Mouse (Mus musculus) limb, embryonic 10.5 days (tissue): Measurements from ENCODE around the gene Trim6. TPM values are rescaled to one million over a fixed set of nuclear protein-coding genes. Genes with fewer than 3 reads are reported as not detected.
"Not testable (repeated sequence)": the region's sequence is repeated elsewhere in the genome, so short reads cannot be mapped to it uniquely, and the experiment has no call there.

Experiments used
- DNase-seq: peaks from one replicate; pipeline ENCODE4 v3.0.0-alpha.2; 2017; ENCODE audit warnings: low spot score
- H3K27ac ChIP-seq: fragments of 300-500 bp; sonication (generic); 2 replicates; pipeline ENCODE4 v1.5.1; 2016; ENCODE audit warnings: mild to moderate bottlenecking
- H3K27me3 ChIP-seq: fragments of 300-500 bp; sonication (generic); 2 replicates; pipeline ENCODE4 v1.6.1; 2016; ENCODE audit warnings: low read depth, mild to moderate bottlenecking; ENCODE audit not compliant: poor library complexity, severe bottlenecking
- H3K36me3 ChIP-seq: fragments of 300-500 bp; sonication (generic); 2 replicates; pipeline ENCODE4 v1.6.1; 2016; ENCODE audit warnings: mild to moderate bottlenecking, moderate library complexity
- H3K4me1 ChIP-seq: fragments of 300-500 bp; sonication (generic); 2 replicates; pipeline ENCODE4 v1.6.1; 2016
- H3K4me3 ChIP-seq: fragments of 300-500 bp; sonication (generic); 2 replicates; pipeline ENCODE4 v1.5.1; 2016; ENCODE audit warnings: mild to moderate bottlenecking, moderate library complexity
- H3K9me3 ChIP-seq: fragments of 300-500 bp; sonication (generic); replicated peaks from 2 replicates; pipeline ENCODE4 v1.6.1; 2016; ENCODE audit warnings: mild to moderate bottlenecking
- WGBS: fragments of 180-500 bp; shearing (Covaris S2); methylation state at CpG from one replicate; pipeline ENCODE4 v1.1.7; 2016; 5-methylcytosine and 5-hydroxymethylcytosine counted together
- polyA plus RNA-seq: library from polyadenylated mRNA; unstranded; fragments of >200 nt; fragmentation: Nextera tagmentation; extraction: Ambion mirVana; gene quantifications from 2 replicates; pipeline ENCODE4 v1.2.1, GENCODE M21; 2016

Trim6 gene
- polyA plus RNA-seq, 1 experiment from 2014 or later = 6.4 TPM

DNA sequence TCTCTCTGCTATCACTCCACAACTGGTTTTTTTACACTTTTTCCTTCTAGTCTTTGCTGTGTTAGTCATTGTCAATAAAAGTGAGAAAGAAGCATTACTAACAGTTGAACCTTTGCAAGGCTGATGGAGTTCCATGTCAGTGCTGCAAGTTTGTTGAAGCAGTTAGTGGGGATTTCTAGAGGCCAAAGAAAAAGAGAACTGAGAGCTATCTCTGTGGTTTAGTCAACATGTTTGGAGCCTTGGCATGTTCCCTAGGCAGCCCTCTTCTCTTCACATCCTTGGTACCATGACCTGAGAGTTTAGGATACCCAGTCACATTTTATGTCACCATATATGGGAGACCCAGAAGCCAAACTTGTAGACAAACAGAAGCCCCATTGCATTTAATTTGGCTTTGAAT is 22.3 kb downstream of the Trim6 start:
- Histone ChIP-seq H3K27me3 (no peaks in the 10 kb centered on the region), H3K4me1 (peaks cover 6% of the 10 kb centered on the region; the same call in 1 of the 2 replicates), H3K9me3 (no peaks in the 10 kb centered on the region), H3K27ac (no peak overlapping the region), H3K36me3 (no peaks in the 10 kb centered on the region), H3K4me3 (no peak overlapping the region)
- DNase-seq = no peak

DNA sequence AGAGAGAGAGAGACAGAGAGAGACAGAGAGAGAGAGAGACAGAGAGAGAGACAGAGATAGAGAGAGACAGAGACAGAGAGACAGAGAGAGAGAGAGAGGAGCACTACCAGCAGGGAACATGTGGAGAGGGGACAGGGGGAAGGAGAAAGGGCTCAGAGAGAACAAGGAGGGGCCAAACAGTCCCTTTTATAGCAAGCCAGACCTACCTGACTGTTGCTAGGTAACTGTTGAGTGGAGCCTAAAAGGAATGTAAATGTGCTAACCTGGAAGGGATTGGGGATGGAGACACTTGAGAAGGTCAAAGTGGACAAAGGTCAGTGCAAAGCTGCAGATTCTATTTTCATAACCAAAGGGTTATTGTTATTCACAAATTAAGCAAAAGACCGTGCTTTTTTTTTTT is 25.0 kb downstream of the Trim6 start:
- WGBS = 56% methylated on average over 1 of the region's 1 CpGs
- Histone ChIP-seq H3K27ac (no peak overlapping the region), H3K9me3 (no peaks in the 10 kb centered on the region), H3K27me3 (no peaks in the 10 kb centered on the region), H3K4me1 (peaks cover 6% of the 10 kb centered on the region; the same call in 1 of the 2 replicates), H3K36me3 (no peaks in the 10 kb centered on the region), H3K4me3 (no peak overlapping the region)
- DNase-seq = no peak

DNA sequence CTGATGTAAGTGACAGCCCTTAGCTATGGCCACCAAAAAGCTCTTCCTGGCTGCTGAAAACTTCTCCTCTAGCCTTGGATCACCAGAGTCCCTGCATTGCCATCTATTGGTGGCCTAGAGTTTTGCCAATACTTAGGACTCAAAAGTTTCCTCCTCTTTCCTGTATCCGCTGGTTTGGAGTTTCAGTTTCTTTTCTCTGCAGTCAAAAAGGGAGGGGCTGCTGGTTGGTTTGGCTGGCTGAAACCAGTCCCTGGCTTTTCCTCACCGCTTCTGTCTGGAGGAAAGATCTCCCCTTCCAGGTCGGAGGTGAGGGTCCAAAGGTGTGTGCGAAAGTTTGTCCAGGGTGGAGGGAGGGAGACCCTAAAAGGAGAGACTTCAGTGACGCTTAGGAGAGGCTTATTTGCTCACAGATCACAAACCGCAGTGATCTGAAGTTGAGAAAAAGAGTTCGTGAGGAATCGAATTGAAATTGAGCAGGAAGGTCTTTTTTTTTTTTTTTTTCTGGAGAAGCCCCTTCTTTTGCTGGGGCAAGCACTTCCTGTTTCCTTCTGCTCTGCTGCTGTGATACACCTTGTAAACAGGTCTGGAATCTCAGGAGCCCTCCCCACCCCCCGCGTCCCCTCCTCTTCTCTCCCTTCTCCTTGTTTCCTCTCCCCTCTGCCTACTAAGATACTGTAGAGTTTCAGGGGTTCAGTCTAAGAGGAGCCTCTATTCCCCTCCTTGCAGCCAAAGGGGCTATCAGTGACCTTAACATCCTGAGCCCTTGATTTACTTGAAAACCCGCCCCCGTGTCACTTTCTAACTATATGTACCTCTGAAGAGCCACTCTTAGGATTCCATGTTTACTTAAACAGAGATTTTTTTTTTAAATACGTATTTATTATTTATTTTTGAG is 25.9 kb downstream of the Trim6 start, which contains the start of gene Trim34a:
Gene Trim34a, plus strand, starts transcription at position 171 of the 895 bp plus-strand sequence.
- 10% methylated on average over 13 of the region's 13 CpGs for WGBS
- Histone ChIP-seq H3K9me3 (no peaks in the 10 kb centered on the region), H3K27me3 (no peaks in the 10 kb centered on the region), H3K36me3 (no peaks in the 10 kb centered on the region), H3K4me3 (peak within 1 kb of the TSS; percentile 48), H3K4me1 (peaks cover 6% of the 10 kb centered on the region; the same call in 1 of the 2 replicates), H3K27ac (peak within 1 kb of the TSS; percentile 83)
- peak; percentile 49 for DNase-seq

DNA sequence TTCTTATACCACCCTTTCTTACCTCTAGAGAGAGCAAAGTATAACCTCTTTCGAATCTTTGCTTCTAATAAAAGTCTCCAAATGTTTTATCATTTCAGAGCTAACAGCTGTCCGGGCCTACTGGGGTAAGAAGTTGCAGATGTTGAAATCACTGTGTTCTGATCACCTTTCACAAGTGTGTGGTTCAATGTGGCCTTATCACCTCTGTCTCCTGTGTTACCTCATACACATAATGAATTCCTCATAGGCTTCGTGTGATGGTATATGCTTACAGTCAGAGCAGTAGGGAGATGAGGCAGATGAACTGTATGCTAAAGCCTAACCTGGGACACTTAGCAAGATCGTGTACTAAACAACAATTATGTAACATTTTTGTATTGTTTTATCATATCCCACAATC is 41.8 kb downstream of the Trim6 start:
- H3K27me3 ChIP-seq, H3K27ac ChIP-seq, DNase-seq, H3K9me3 ChIP-seq, H3K4me3 ChIP-seq, H3K4me1 ChIP-seq, H3K36me3 ChIP-seq: not testable (repeated sequence)
- WGBS = 94% methylated on average over 4 of the region's 4 CpGs

DNA sequence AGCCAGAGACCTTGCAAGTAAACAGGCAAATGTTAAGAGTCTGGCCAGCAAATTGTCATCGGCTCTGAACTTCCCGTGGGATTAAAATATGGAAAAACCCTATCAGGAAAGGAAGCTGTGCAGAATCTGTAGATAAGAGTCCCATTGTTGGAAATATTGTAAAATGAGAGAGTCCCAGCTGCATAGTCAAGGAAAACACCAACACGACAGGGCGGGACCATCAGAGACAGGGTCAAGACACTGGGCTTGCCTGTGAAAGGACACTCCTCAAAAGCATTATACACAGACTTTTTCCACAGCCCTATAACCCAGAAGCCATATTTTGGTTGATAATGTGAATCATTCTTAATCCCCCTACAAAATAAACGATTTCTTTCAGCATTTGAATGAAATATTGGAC is 46.7 kb downstream of the Trim6 start:
- H3K4me3 ChIP-seq, H3K27me3 ChIP-seq, H3K36me3 ChIP-seq, DNase-seq, H3K27ac ChIP-seq, H3K4me1 ChIP-seq, H3K9me3 ChIP-seq: not testable (repeated sequence)
- WGBS = 94% methylated on average over 5 of the region's 5 CpGs

DNA sequence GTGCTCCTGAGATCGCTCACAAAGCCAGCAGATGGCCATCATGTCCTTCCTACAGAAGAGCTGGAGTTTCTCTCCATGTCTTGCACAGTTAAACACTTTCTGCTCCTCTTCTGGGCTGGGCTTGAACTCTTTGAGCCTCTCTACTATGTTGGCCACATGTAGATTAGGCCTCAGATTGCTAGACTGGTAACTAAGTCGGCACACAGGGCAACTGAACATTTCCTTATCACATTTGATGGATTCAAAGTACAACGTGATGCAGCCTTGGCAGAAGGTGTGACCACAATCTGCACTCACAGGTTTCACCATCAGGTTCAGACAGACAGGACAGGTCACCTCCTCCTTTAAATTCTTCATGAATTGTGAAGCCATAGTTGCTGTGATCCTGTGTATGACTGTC is 60.8 kb downstream of the Trim6 start:
- DNase-seq, H3K27me3 ChIP-seq, H3K27ac ChIP-seq, H3K4me3 ChIP-seq, H3K4me1 ChIP-seq, H3K9me3 ChIP-seq, H3K36me3 ChIP-seq: not testable (repeated sequence)
- WGBS = 78% methylated on average over 3 of the region's 3 CpGs

Other genes with a start within 250 kb of the Trim6 start
- not detected in 2 replicates for gene Olfr635, start 247.6 kb upstream of the Trim6 start, polyA plus RNA-seq
- gene Olfr638, start 220.0 kb upstream of the Trim6 start, polyA plus RNA-seq = not detected in 2 replicates
- 0.03 TPM in 1 of 2 replicates, not detected in the other for gene Olfr639, start 201.5 kb upstream of the Trim6 start, polyA plus RNA-seq
- gene Olfr640, start 193.2 kb upstream of the Trim6 start, polyA plus RNA-seq = not detected in 2 replicates
- not detected in 2 replicates for gene Olfr641, start 183.3 kb upstream of the Trim6 start, polyA plus RNA-seq
- not detected in 2 replicates for gene Olfr642, start 166.1 kb upstream of the Trim6 start, polyA plus RNA-seq
- not detected in 2 replicates for gene 4930516K23Rik, start 157.3 kb upstream of the Trim6 start, polyA plus RNA-seq
- not detected in 2 replicates for gene Olfr644, start 146.9 kb upstream of the Trim6 start, polyA plus RNA-seq
- gene Olfr645, start 133.3 kb upstream of the Trim6 start, polyA plus RNA-seq = not detected in 2 replicates
- not detected in 2 replicates for gene Olfr646, start 113.9 kb upstream of the Trim6 start, polyA plus RNA-seq
- not detected in 2 replicates for gene Ubqln5, start 89.0 kb upstream of the Trim6 start, polyA plus RNA-seq
- gene Olfr643, start 81.4 kb upstream of the Trim6 start, polyA plus RNA-seq = not detected in 2 replicates
- not detected in 2 replicates for gene Ubqln3, start 75.5 kb upstream of the Trim6 start, polyA plus RNA-seq
- gene Ubqlnl, start 68.2 kb upstream of the Trim6 start, polyA plus RNA-seq = not detected in 2 replicates
- gene Olfm5, start 54.0 kb upstream of the Trim6 start, polyA plus RNA-seq = not detected in 2 replicates
- gene Olfr648, start 35.4 kb upstream of the Trim6 start, polyA plus RNA-seq = 0.16 and 0.29 TPM in 2 replicates
- not detected in 2 replicates for gene Olfr649, start 22.8 kb upstream of the Trim6 start, polyA plus RNA-seq
- gene Trim34a, start 25.7 kb downstream of the Trim6 start, polyA plus RNA-seq = 0.31 and 0.91 TPM in 2 replicates
- not detected in 2 replicates for gene Trim5, start 69.3 kb downstream of the Trim6 start, polyA plus RNA-seq
- 1.7 and 2.3 TPM in 2 replicates for gene Trim12a, start 96.7 kb downstream of the Trim6 start, polyA plus RNA-seq
- gene Trim34b, start 110.7 kb downstream of the Trim6 start, polyA plus RNA-seq = not detected in 2 replicates
- gene Trim12c, start 134.6 kb downstream of the Trim6 start, polyA plus RNA-seq = 0.79 and 1.1 TPM in 2 replicates
- gene Trim30b, start 151.1 kb downstream of the Trim6 start, polyA plus RNA-seq = 0.05 and 0.09 TPM in 2 replicates
- gene Trim30c, start 182.0 kb downstream of the Trim6 start, polyA plus RNA-seq = not detected in 2 replicates
- gene Trim30a, start 246.4 kb downstream of the Trim6 start, polyA plus RNA-seq = 0.33 and 0.39 TPM in 2 replicates